Mouse (Mus musculus) lung, postnatal 0 days (tissue): Measurements from ENCODE around the gene Podnl1.

Source experiments
- CTCF ChIP-seq: IDR thresholded peaks from 2 replicates; pipeline ENCODE4 v1.5.1; 2016; ENCODE audit warnings: antibody characterized with exemption, mild to moderate bottlenecking
- EP300 ChIP-seq: IDR thresholded peaks from 2 replicates; pipeline ENCODE4 v1.6.1; 2016; ENCODE audit warnings: antibody characterized with exemption, mild to moderate bottlenecking, control low read depth

GRCm38 (mm10) chr8:84147324-84147766, 21.6 kb downstream of the Podnl1 start:
- TF ChIP-seq CTCF: no peak
- TF ChIP-seq EP300: no peak
